ENCODE assay signal across 12 mouse cellular contexts in the genomic region with DNA sequence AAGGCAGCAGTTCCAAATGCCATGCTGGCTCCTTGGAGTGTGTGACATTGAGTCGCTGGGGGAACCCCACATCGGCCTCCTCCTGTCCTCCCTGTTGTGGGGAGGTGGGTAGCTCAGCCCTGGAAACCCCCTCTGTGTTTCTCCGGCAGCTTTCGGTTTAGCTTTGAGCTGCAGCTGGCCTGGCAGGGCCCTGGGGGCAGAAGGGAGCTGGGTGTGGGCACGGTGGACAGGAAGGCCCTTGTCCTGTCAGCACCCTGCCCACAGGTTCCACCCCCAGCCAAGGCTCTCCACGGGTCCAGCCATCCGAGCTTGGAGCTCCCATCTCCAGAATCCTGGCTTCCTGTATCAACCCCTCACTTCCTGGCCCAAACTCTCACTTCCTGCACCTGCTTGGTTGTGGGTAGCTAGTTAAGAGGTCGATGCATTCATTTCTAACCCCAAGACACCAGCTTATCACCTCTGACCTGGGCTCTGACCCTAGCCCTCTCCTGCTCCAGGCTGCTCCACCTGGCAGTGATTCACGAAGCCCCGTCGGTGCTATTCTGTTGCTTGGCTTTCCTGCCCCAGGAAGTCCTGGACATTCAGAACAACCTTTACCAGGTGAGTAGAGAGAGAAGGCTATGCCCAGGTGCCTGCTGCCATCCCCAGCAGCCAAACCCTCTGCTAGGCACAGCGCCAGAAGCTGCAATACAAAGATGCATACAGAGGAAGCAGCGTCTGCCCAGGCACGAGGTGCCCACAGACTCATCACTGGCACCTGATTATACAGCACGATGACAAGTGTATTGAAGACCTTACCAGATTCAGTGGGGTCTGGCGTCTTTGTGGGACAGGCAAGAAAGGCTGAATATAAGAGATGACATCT. TPM values are rescaled to one million over a fixed set of nuclear protein-coding genes. Genes with fewer than 3 reads are reported as not detected.
DNase-seq lines count a peak whose midpoint lies in the region; ATAC-seq and TF ChIP-seq lines count a peak whose summit lies in the region.
"Had no signal": no experiment of that assay in that cellular context is flagged by ENCODE, and none has a peak within 500 bp of the region (broad histone marks: within the 10 kb centered on the region; RNA-seq: fewer than 3 reads in every experiment).

No protein-coding gene starts in this region.

- H3K4me2 ChIP-seq in midbrain, embryonic 16.5 days (ENCODE audit: low read length), result no peak overlapping the region
- H3K4me2 ChIP-seq in midbrain, embryonic 11.5 days, result no peak overlapping the region

- H3K4me3 ChIP-seq in gastrocnemius, adult 2 months, result peak overlapping the region; percentile 13
- no peak overlapping the region for H3K4me3 ChIP-seq in midbrain, embryonic 16.5 days (ENCODE audit: low read depth, low read length)
- no peak overlapping the region for H3K4me3 ChIP-seq in midbrain, embryonic 11.5 days (ENCODE audit: low read depth, low read length)

- intact Hi-C loops in gastrocnemius, adult 2 months (cut with DNase I), result no loop called here
- intact Hi-C loops in gastrocnemius, postnatal 14 days (cut with DNase I; ENCODE audit: low total_unique reads), result no loop called here

- ATAC-seq in midbrain, embryonic 16.5 days, result no peak
- ATAC-seq in midbrain, embryonic 11.5 days (ENCODE audit: low FRiP score), result no peak
- ATAC-seq in inflammation-experienced regulatory T-cells, adult 6 months, result peak; percentile 54

- WGBS in midbrain, embryonic 16.5 days, result 71% methylated on average over 16 of the region's 16 CpGs
- 70% methylated on average over 16 of the region's 16 CpGs for WGBS in midbrain, embryonic 11.5 days

- peaks cover 10% of the 10 kb centered on the region for H3K4me1 ChIP-seq in midbrain, embryonic 16.5 days (ENCODE audit: control insufficient read depth, insufficient read depth, low read length)
- peaks cover 4% of the 10 kb centered on the region for H3K4me1 ChIP-seq in midbrain, embryonic 11.5 days (ENCODE audit: control insufficient read depth, insufficient read depth, low read length)

- no peaks in the 10 kb centered on the region for H3K9me3 ChIP-seq in midbrain, embryonic 16.5 days (replicated peaks; ENCODE audit: control insufficient read depth, low read length, poor library complexity, severe bottlenecking)
- no peaks in the 10 kb centered on the region for H3K9me3 ChIP-seq in midbrain, embryonic 11.5 days (ENCODE audit: control insufficient read depth, low read length)

- no peak for DNase-seq in gastrocnemius, adult 2 months
- DNase-seq in gastrocnemius, adult 18-20 months (ENCODE audit: low spot score), result no peak
- DNase-seq in midbrain, embryonic 11.5 days (ENCODE audit: low spot score, missing footprints), result no peak
- peak; percentile 58 for DNase-seq in thymus, postnatal 25 days
- DNase-seq in gastrocnemius, postnatal 14 days, result no peak
- no peak for DNase-seq in embryo, embryonic 10 days (ENCODE audit: low spot score)
- DNase-seq: gastrocnemius, postnatal 10 days had no signal

- no peak for TF ChIP-seq CTCF in gastrocnemius, adult 2 months (IDR thresholded peaks at IDR 0.05)

- peak overlapping the region; percentile 46 for H3K9ac ChIP-seq in midbrain, embryonic 16.5 days (ENCODE audit: low read depth, low read length)
- no peak overlapping the region for H3K9ac ChIP-seq in midbrain, embryonic 11.5 days (ENCODE audit: low read length)

- H3K36me3 ChIP-seq in midbrain, embryonic 16.5 days (ENCODE audit: control insufficient read depth, insufficient read depth, low read length), result no peaks in the 10 kb centered on the region
- no peaks in the 10 kb centered on the region for H3K36me3 ChIP-seq in midbrain, embryonic 11.5 days (ENCODE audit: control insufficient read depth, insufficient read depth, low read length)

- no peaks in the 10 kb centered on the region; the same call in 1 of the 2 replicates for H3K27me3 ChIP-seq in midbrain, embryonic 16.5 days (ENCODE audit: control insufficient read depth, insufficient read depth, low read depth, low read length)
- peaks cover 7% of the 10 kb centered on the region; the same call in 1 of the 2 replicates for H3K27me3 ChIP-seq in midbrain, embryonic 11.5 days (ENCODE audit: control insufficient read depth, insufficient read depth, low read length)

- H3K27ac ChIP-seq in gastrocnemius, adult 2 months, result no peak overlapping the region
- no peak overlapping the region for H3K27ac ChIP-seq in midbrain, embryonic 16.5 days (ENCODE audit: low read length)
- H3K27ac ChIP-seq in midbrain, embryonic 11.5 days (ENCODE audit: low read depth, low read length), result no peak overlapping the region

RNA-seq across cellular contexts. Expression of a gene that starts 2.7 kb away (rescaled TPM):
- total RNA-seq in gastrocnemius, adult 2 months (2021), result under 1 TPM; 0.36 to 0.43 TPM
- under 1 TPM; 0.30 to 0.47 TPM for total RNA-seq in gastrocnemius, adult 18-20 months (2021)
- polyA plus RNA-seq in midbrain, embryonic 16.5 days (2015; fragmentation: Nextera tagmentation; extraction: Ambion mirVana), result 3.6 and 3.7 TPM in 2 replicates
- 7.8 and 9.0 TPM in 2 replicates for polyA plus RNA-seq in midbrain, embryonic 11.5 days (2014; fragmentation: Nextera tagmentation; extraction: Ambion mirVana)
- 10 to 100 TPM; 35.1 to 44.1 (median 43.1) TPM for polyA plus RNA-seq in inflammation-experienced regulatory T-cells, adult 6 months (2017; shearing (Covaris generic))
- 1 to 10 TPM; 1.1 to 1.4 TPM for total RNA-seq in gastrocnemius, postnatal 14 days (2021)

RNA-seq across cellular contexts. Expression of a gene that starts 5.4 kb away (rescaled TPM):
- 10 to 100 TPM; 16.0 to 17.3 TPM for total RNA-seq in gastrocnemius, adult 2 months (2021)
- total RNA-seq in gastrocnemius, adult 18-20 months (2021), result 10 to 100 TPM; 16.2 to 17.7 TPM
- polyA plus RNA-seq in midbrain, embryonic 16.5 days (2015; fragmentation: Nextera tagmentation; extraction: Ambion mirVana), result 76.0 and 79.6 TPM in 2 replicates
- 97.2 and 102 TPM in 2 replicates for polyA plus RNA-seq in midbrain, embryonic 11.5 days (2014; fragmentation: Nextera tagmentation; extraction: Ambion mirVana)
- 10 to 100 TPM; 30.2 to 38.1 (median 32.6) TPM for polyA plus RNA-seq in inflammation-experienced regulatory T-cells, adult 6 months (2017; shearing (Covaris generic))
- total RNA-seq in gastrocnemius, postnatal 14 days (2021), result 10 to 100 TPM; 25.6 to 28.6 TPM

RNA-seq across cellular contexts. Expression of a gene that starts 8.8 kb away (rescaled TPM):
- not detected for total RNA-seq in gastrocnemius, adult 2 months (2021)
- not detected for total RNA-seq in gastrocnemius, adult 18-20 months (2021)
- 31.0 and 32.5 TPM in 2 replicates for polyA plus RNA-seq in midbrain, embryonic 16.5 days (2015; fragmentation: Nextera tagmentation; extraction: Ambion mirVana)
- 5.1 and 6.2 TPM in 2 replicates for polyA plus RNA-seq in midbrain, embryonic 11.5 days (2014; fragmentation: Nextera tagmentation; extraction: Ambion mirVana)
- polyA plus RNA-seq in inflammation-experienced regulatory T-cells, adult 6 months (2017; shearing (Covaris generic)), result under 1 TPM; 0.12 to 0.63 (median 0.14) TPM
- under 1 TPM in 1 of 2 experiments, not detected in 1; 0.06 TPM for total RNA-seq in gastrocnemius, postnatal 14 days (2021)
- total RNA-seq: common myeloid progenitor, adult 5-6 weeks had no signal

RNA-seq across cellular contexts. Expression of a gene that starts 14.8 kb away (rescaled TPM):
- 1,000 to 10,000 TPM; 1,106 to 1,162 TPM for total RNA-seq in gastrocnemius, adult 2 months (2021)
- total RNA-seq in gastrocnemius, adult 18-20 months (2021), result 1,000 to 10,000 TPM; 1,074 to 1,224 TPM
- polyA plus RNA-seq in midbrain, embryonic 16.5 days (2015; fragmentation: Nextera tagmentation; extraction: Ambion mirVana), result 1,403 and 1,446 TPM in 2 replicates
- 1,614 and 1,690 TPM in 2 replicates for polyA plus RNA-seq in midbrain, embryonic 11.5 days (2014; fragmentation: Nextera tagmentation; extraction: Ambion mirVana)
- polyA plus RNA-seq in inflammation-experienced regulatory T-cells, adult 6 months (2017; shearing (Covaris generic)), result 1,000 to 10,000 TPM in 1 of 3 experiments, 100 to 1,000 TPM in 2; 939 to 1,028 (median 983) TPM
- total RNA-seq in gastrocnemius, postnatal 14 days (2021), result 100 to 1,000 TPM; 735 to 778 TPM

RNA-seq across cellular contexts. Expression of a gene that starts 35.0 kb away (rescaled TPM):
- not detected for total RNA-seq in gastrocnemius, adult 2 months (2021)
- total RNA-seq in gastrocnemius, adult 18-20 months (2021), result not detected
- 4.3 and 5.0 TPM in 2 replicates for polyA plus RNA-seq in midbrain, embryonic 16.5 days (2015; fragmentation: Nextera tagmentation; extraction: Ambion mirVana)
- polyA plus RNA-seq in midbrain, embryonic 11.5 days (2014; fragmentation: Nextera tagmentation; extraction: Ambion mirVana), result 1.7 and 2.0 TPM in 2 replicates
- not detected for polyA plus RNA-seq in inflammation-experienced regulatory T-cells, adult 6 months (2017; shearing (Covaris generic))
- total RNA-seq in gastrocnemius, postnatal 14 days (2021), result not detected
- total RNA-seq: common myeloid progenitor, adult 5-6 weeks; gastrocnemius, postnatal 10 days had no signal
- polyA plus RNA-seq: macrophage, Patski had no signal
